Mouse (Mus musculus) ES-Bruce4 (cell line): ENCODE data around the gene Slc35b4.

Source experiments
- CTCF ChIP-seq: IDR thresholded peaks from one replicate; pipeline ENCODE4 v1.8.1; 2011; ENCODE audit warnings: low read depth, low read length
- POLR2A ChIP-seq: IDR thresholded peaks from one replicate; pipeline ENCODE4 v1.8.1; 2011; ENCODE audit warnings: low read length; ENCODE audit not compliant: insufficient read depth

GRCm38 (mm10) chr6:34203503-34203902 is 26.6 kb upstream of the Slc35b4 start:
- no peak for TF ChIP-seq CTCF
- no peak for TF ChIP-seq POLR2A
